Mouse (Mus musculus): ENCODE results near the gene Ech1.

The Ech1 gene

DNA sequence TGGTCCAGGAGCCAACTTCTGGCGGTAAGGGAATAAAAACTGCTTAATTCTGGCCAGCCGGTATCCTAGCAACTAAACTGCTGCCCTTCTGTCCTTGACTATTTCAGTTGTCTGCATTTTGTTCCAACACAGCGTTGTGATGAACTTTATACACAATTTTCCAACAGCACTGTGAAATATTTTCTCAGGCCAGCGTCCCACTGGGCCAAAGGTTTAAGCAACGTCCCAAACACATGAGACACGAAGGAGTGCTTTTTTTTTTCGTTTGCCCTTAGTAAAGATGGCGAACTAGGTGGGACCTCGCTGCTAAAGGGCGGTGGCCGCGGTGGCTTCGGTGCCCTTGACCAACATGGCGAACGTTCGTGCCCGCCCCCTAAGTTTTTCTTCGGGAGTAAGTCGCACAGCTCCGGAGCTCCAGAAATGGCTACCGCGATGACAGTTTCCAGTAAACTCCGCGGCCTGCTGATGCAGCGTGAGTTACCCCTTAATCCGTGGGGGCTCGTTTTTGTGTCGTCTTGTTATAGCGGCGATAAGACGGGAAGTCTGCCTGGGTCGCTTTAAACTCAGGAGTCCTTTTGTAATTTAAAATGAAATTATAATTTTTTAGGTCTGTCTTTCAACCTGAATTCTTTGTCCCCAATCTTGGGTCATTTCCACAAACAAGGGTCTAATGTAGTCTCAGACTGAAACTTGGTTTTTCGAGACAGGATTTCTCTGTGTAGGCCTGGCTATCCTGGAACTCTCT is at the start of gene Ech1:
Gene Ech1 (plus strand): TSS at position 277 of the 745 bp plus-strand sequence.
- peak; percentile 75 for DNase-seq (ENCODE audit: low read depth, low spot score)

DNA sequence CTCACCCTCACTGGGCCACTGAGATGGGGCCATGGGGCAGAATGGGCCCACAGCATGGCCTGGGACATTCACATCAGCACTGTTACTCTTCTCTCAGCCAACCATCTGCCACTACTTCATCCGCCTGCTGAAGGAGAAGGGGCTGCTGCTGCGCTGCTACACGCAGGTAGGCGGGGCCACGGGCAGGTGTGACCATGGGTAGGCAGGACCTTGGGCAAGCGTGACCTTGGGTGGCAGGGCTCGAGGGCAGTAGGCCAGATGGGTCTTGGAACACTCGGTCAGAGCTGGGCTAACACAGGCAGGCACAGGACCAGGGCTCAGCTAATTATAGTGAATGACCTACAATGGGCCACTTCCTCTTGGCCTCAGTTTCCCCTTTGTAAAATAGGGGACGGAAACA is 46.2 kb upstream of the Ech1 start:
- DNase-seq (ENCODE audit: low read depth, low spot score): no peak

DNA sequence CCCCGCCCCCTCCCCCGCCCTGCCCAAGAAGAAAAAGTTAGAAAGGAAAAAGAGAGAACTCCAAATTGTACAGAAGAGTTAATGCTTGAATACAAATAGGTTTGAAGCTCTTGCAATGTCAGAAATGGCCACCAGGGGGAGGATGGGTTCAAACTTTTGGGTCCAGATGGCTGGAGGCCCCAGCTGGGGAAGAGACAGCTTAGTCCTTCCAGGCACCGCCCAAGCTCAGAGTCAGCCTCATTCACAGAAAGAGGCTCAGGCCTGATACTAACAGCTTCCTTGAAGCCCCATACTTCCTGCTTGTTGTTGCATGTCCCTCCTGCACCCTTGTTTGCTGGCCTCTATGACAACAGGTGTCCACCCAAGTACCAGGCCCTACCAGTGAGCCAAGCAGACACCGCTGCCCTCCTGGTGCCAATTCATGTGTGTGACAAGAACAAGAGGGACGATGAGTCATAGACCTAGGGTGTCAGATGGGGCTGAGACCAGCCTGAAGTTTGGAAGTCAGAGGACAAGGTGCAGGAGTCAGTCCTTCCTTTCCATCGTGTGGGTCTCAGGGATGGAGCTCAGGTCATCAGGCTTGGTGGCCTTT is 44.9 kb upstream of the Ech1 start:
- DNase-seq (ENCODE audit: low read depth, low spot score): peak; percentile 88

DNA sequence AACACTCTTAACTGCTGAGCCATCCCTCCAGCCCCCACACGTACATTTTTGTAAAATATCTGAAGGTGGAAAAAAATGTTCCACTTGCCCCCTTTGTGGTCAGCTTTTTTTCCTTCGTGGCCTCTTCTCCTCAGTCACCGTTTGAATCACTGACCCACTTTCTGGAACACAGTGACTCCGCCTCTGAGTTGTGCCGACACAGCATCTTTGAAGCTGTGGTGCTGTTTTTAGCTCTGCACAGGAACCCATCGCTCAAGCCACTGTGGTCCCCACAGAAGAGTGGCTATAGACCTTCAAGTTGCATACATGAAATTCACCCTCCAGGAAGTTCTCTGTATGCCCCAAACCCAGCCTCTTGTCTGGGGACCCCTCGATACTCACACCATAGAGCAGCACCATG is 44.2 kb upstream of the Ech1 start:
- DNase-seq (ENCODE audit: low read depth, low spot score): no peak

DNA sequence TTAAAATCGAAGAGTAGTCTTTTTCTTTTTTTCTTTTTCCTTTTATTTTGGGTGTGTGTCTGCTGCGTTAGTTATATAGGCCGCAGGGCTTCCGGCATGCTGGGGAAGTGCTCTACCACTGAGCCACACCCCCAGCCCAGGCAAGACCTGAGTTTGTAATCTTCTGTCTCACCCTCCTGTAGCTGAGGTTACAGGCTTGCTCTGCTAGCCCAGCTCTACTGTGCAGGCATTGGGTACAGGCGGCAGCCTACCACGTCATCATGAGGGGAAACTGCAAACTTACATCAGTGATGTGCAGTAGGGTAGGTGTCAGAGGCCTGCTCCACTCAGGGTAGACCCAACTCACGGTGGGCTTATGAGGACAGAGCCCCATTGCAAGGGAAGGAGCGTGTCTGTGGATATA is 43.8 kb upstream of the Ech1 start:
- DNase-seq (ENCODE audit: low read depth, low spot score): no peak

DNA sequence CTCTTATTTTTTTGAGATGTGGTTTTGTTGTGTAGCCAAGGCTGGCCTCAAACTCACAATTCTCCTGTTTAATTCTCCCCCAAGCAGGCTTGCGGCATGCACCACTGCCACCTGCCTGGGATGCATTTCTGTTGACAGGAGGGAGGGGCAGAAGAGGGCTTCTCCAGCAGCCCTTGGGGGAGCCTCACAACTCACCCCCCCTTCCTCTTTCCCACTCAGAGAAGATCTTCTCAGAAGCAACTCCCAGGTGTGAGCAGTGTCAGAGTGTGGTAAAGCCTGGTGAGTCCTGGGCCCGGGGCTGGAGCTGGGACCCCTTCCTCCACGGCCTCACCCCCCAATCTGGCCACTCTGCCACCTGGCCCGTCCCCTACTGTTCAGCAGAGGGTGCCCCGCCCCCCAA is 39.9 kb upstream of the Ech1 start:
- DNase-seq (ENCODE audit: low read depth, low spot score): no peak

DNA sequence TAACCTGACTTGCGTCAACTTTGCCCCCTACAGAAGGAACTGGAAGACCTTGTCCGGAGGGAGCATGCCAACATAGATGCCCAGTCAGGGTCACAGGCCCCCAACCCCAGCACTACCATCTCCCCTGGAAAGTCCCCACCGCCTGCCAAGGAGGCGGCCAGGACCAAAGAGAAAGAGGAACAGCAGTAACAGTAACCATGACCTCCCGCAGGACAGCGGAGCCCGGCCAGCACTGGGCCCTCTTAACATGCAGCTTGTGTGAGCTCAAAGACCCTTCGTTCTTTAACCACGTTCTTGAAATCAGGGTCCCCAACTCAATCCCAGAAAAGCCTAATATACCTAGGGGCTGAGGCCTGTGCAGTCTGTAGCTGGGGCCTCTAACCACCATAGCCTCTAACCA is 37.1 kb upstream of the Ech1 start:
- no peak for DNase-seq (ENCODE audit: low read depth, low spot score)

DNA sequence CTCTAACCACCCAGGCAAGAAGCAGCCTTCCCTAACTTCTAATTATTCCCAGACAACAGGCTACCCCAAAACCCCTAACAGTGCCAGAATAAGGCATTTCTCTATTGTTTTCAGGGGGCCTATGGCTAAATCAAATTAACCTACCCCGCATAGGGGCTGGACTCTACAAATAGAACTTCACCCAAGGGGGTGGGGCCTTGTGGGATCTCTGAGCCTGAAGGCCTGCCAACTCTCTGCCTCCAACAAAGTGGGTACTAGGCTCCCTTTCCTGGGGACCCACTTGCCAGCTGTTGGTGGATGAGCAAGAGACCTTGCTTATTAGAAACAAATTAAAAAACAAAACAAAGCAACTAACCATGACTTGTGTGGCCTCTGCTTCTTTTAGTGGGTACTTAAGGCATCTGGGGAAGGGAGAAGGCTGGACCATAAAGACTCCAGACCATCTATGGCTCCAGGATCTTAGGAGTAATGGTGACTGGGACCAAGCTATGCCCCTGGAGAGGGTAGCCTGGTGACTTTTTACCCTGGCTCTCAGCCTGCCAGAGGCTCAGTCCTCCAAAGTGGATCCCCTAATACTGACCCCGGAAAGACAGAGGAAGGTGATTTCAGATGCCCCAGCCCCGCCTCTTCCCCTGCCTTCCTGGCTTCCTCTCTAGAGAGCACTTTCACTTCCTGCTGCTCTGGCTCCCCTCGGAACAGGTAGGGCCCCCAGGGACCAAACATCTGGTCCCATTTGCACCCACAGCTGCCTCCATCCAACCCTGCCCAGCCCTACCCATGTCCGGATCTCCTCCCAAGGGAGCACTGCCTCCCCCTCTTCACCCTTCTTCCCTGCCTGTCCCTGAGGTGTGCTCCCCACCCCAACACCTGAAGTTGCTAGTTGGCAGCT is 36.5 kb upstream of the Ech1 start, which contains the start of gene Rinl:
Gene Rinl (plus strand): TSS at position 663 of the 889 bp plus-strand sequence.
- DNase-seq (ENCODE audit: low read depth, low spot score): no peak

DNA sequence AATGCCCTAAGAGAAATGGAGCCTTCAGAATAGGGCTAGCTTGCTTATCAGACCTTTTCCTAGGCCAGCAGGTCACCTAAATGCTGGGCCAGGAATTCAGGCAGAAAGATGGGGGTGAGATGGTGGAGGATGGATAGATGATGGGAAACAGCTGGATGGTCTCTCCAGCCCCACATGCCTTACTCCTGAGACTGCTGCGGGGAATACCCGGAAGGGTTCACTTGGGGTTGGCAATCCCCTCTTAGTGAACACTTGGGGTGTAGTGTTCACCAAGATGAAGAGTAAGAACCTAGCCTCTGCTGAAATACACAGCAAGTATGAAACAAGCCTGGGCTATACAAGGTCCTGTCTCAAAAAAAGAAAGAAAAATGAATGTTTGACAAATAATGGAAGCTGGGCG is 35.8 kb upstream of the Ech1 start:
- no peak for DNase-seq (ENCODE audit: low read depth, low spot score)

DNA sequence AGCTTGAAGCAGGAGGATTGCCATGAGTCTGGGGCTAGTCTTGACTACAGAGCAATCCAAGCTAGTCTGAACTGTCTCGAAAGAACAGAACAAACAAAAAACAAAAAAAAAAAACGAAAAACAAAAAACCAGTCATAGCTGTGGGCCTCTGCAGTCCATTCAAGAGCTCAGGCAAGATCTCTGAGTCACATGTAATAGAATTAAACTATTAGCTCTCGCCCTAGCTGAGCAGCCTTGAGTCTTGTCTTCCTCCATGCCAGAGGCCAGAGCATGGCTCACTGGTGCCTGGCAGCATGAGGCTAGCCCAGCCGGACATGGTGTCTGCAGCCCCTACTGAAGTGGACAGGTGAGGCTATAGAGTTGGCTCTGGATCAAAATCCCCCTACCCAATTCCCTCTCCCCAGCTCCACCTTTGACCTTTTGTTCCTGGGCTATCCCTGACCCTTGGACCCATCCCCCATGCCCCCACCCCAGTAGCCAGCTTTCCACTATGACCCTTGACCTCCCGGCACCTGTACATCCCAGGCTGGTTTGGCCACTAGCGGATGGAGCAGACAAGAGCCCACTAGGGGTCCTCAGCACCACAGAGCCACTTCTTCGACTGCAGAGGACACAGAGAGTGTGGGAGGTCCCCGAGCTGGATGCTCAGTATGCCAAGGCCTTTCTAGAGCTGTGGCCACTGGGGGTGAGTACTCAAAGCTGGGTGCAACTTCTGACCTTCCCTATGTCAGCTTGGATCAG is 34.8 kb upstream of the Ech1 start:
- no peak for DNase-seq (ENCODE audit: low read depth, low spot score)

DNA sequence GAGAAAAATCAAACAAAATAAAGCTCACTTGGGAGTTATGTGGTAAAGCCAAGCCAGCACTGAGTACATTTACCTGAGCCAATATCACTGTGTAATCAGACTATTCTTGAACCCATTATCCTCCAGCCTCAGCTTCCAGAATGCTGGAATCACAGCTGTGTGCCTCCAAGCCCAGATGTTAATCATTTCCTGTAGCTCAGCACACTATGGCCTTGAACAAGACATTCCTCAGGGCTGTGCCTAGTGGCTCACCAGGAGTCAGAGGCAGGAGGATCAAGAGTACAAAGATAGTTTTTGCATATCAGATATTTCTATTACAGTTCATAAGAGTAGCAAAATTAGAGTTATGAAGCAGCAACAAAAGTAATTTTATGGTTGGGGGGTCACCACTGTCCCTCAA is 33.3 kb upstream of the Ech1 start:
- no peak for DNase-seq (ENCODE audit: low read depth, low spot score)

DNA sequence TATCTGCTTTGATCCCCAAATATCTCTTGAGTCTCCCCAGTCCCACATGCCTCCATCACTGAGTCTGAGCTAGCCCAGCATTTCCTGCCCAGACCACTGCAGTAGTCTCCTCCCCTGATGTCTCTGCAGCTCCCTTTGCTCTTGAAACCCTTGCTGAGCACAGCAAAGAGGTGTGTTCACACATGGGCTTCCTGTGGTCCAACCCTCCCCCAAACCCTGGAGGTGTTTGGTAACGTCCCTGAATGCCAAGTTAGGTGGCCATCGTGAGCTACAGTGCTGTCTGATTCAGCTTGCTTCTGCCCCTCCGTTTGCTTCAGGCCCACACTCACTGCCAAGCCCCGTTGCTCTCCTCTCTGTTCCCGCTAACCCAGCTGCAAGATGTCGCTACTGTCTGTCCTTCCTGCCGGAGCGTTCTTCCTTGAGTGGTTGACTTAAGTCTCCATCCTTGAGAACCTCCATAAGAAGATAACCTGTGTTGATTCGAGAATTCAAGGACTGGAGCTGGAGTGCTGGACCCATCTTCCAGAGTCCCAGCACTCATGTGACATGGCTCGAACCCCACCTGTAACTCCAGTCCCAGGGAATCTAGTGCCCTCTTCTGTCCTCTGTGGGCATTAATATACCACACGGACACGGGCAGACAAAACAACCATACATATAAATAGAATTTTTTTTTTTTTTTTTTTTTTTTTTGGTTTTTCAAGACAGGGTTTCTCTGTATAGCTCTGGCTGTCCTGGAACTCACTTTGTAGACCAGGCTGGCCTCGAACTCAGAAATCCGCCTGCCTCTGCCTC is 32.4 kb upstream of the Ech1 start:
- no peak for DNase-seq (ENCODE audit: low read depth, low spot score)

DNA sequence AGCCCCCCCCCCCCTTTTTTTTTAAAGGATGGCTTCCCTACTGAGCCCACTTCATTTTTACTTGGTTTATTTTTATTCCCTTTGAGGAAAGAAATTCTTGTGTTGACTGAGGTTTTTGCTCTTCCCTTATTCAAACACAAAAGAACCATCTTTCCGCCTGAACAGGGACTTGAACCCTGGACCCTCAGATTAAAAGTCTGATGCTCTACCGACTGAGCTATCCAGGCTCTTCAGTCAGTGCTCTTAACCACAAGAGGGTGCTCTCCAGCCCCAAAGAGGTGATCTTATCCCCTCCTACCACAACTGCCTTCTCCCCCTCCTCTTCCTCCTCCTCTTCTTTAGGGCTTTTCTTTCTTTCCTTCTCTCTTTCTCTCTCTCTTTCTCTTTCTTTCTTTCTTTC is 31.2 kb upstream of the Ech1 start:
- no peak for DNase-seq (ENCODE audit: low read depth, low spot score)

DNA sequence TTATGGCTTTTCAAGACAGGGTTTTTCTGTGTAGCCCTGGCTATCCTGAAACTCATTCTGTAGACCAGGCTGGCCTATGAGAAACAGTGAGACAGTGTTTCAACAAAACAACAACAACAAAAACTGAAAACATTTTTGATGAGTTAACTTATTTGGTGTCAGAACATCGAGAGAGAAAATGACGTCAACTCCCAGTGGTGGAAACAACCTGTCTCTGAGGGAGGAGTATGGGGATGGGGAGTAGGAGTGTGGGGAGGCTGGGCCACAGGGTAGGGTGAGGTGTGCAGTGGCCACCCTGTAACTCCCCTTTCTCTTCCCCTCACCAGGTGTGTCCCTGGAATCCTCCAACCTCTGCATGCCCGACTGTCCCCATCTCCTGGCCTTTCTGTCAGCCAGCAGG is 30.5 kb upstream of the Ech1 start:
- DNase-seq (ENCODE audit: low read depth, low spot score): no peak

DNA sequence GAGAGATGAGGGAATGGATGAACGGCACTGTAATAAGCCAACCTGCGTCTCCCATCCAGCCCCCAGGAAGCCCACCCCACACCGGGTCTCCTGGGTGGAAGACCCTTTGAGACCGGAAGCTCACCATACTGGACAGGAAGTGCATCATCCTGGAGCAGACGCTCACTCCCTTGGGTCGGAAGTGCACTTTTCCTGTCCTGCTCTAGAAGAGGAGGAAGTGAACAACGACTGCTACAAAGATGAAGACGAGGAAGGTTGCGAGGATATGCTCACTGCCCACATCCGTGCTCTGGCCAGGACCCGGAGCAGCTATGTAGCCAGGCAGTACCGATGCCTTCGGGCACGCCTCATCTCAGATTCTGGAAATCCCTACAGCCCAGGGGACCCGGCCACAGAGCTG is 29.2 kb upstream of the Ech1 start:
- no peak for DNase-seq (ENCODE audit: low read depth, low spot score)

DNA sequence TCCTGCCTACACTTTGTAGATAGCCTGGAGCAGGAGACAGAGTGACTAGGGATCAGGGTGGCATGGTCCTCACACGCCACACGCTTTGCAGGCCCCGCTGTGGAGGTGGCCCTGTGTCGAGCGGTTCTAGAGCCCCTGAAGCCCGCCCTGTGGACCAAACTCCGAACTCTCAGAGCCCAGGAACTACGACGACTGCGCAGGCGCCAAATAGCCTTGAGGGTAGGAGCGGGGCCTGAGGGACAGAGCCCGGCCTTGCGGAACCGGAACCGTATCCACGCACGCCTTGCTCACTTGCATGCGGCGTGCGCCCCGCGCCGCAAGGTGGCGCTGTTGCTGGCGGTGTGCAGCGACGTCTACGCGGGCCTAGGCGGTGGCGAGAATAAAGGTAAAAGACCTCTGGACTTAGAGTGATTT is 28.4 kb upstream of the Ech1 start:
- peak; percentile 47 for DNase-seq (ENCODE audit: low read depth, low spot score)

DNA sequence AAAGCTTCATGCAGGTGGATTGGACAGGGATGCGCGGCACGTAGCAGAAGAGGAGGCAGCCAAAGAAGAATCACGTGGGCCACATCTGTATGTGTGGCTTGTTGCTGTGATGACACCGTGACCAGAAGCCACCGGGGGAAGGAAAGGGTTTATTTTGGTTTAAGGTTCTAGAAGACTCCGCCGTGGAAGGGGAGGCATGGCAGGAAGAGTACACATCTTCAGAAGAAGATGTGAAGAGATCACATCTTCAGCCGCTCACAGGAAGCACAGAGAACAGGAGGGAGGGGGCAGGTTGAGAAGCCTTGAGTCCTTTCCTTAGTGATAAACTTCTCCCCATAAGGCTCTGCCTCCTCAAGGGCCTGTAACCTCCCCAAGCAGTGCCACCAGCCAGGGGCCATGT is 25.0 kb upstream of the Ech1 start:
- no peak for DNase-seq (ENCODE audit: low read depth, low spot score)

DNA sequence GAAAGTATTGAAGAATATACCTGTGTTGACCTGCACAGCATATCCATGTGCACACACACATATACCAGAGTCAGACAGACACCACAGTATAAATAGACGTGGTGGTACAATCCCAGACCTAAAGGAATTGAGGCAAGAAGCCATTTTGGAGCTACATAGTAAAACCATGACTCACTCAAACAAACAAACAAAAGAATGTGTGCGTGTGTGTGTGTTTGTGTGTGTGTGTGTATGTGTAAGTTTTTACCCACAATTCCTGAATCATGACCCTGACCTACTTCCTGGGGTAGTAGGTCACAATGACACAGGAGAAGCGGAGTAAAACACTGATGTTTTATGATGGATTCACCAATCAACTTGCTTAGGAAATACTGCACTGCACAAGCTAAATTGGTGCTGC is 23.6 kb upstream of the Ech1 start:
- DNase-seq (ENCODE audit: low read depth, low spot score): no peak

DNA sequence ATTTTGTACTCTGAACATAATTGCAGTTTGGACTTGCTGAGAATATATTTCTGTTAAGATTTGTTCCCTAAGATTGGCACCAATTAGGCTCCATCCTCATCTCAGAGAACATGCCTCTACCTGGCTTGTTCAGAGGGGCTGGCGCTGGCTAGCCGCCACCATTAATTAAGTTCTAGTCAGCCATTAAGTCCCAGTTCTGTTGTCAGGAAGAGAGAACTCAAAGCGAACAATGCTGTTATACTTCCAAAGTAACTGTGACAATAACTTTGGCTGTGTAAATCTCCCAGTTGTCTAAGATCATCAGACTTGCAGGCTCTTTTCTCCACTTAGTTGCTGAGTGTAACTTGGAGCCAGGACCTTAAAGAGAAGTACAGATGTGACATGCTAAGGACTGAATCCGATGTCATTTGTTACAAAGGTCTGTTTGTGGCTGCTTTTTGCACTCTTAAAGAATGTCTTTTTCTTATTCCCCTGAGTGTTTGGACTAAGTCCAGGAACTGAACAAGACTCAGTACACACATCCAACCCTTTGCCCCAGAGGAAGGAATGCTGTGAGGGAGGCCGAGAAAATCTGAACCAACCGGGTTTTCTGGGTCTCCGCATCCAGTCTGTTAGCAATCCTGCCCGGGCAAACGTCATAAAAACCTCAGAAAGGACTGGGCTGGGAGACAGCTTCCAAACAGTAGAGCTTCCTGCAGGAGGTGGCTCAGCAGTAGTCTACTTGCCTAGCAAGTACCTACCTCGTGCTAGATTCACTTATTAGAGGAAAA is 22.9 kb upstream of the Ech1 start:
- DNase-seq (ENCODE audit: low read depth, low spot score): no peak

DNA sequence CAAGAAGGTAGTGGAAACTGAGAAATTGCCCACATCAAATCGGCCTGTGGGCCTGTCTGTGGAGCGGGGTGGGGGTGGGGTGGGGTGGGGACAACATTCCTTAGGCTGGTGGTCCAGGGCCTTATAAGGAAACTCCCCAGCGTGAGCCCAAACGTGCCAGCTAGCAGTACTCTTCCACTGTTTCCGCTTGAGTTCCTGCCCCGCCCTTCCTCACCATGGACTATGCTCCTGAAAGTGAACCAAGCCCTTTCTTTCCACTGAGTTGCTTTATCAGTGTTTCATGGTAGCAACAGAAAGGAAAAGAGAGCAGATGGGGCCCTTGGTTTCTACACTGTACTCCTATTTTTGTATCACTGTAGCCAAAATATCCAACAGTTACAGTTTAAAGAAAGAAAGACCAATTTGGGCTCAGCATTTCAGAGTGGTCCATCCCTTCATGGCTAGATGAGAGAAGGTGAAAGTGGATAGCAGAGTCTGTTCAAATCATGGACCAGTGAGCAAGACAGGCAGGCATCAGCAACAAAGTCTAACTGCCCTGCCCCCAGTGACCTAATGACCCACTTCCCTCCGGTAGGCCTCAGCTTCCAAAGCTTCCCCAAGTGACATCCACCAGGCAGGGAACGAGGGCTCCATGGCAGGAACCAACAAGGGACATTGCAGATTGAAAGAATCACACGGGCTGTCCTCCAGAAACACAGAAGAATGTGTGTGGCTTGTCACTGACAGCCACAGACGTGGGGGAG is 22.0 kb upstream of the Ech1 start:
- DNase-seq (ENCODE audit: low read depth, low spot score): no peak

Measured in retina, adult 2 months (tissue).